Mouse (Mus musculus) CD4-positive helper T cell, adult 2 months (primary cell): ENCODE results near the gene Irf2.

Source experiments
- DNase-seq: peaks from one replicate; pipeline ENCODE4 v3.0.0-alpha.2; 2012; ENCODE audit warnings: low read depth, missing footprints, low spot score

Gene Irf2

DNA sequence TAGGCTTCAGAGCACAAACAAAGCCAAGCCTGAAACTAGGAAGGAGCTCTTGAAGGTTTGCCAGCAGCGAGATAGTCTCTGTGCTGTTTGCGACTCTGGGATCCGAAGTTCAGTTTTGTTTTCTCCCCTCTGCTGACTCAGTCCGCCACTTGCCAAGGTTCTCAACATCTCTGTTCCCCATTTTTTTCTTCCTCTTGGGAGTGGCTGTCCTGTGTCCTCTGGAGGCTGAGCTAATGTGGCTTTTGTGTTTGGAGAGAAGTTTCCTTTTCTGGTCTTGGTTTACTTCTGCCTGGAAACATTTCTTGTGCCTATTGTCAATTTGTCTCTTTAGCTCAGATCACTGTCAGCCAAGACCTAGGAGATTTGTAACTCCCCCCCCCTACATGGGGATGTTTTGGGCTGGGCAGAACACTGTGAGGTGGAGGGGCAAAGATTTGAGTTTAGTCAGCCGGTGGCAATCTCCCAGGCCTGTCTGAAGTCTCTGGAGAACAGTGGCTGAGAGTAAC is 103.2 kb downstream of the Irf2 start:
- DNase-seq: no peak

- DNase-seq: no peak
Measured at GRCm38 (mm10) chr8:46843855-46844254, 104.3 kb downstream of the Irf2 start.

DNA sequence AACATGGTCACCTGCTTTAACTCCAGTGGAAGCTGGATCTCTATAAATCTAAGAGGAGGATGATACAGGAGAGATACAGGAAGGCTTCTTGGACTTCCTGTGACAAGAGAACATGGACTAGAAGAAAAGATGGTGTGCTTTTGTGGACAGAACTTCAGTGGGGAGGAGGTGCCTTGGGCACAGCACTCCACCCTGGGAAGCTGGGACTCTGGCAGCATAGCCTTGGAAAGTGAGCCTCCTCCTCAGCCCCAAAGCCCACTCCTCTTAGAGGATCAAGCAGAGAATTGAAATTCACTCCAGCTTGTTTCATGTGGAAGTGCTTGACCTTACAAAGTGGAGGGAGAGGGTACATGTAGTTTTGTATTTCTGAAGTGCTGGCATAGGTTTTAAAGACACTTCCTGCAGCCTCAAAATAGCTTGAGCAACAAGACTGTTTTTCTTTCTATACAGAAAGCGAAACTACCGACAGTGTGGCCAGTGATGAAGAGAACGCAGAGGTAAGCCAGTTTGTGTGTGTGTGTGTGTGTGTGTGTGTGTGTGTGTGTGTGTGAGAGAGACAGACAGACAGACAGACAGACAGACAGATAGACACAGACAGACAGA is 104.9 kb downstream of the Irf2 start:
- DNase-seq: peak; percentile 86

GRCm38 (mm10) chr8:46844974-46845774 is 105.6 kb downstream of the Irf2 start:
- DNase-seq: peak; percentile 83

GRCm38 (mm10) chr8:46845891-46846290 is 106.4 kb downstream of the Irf2 start:
- no peak for DNase-seq

DNA sequence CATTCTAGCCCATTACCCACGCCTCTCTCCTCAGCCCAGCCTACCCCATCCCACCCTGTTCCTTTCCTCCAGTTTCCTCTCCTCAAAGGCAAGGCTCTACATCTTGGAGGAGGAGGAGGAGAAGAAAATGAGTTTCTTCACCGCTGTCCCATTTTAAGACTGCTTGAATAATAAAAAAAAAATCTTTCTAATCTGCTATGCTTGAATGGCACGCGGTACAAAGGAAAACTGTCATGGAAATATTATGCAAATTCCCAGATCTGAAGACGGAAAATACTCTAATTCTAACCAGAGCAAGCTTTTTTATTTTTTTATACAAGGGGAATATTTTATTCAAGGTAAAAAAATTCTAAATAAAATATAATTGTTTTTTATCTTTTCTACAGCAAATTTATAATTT is 107.4 kb downstream of the Irf2 start:
- no peak for DNase-seq

DNA sequence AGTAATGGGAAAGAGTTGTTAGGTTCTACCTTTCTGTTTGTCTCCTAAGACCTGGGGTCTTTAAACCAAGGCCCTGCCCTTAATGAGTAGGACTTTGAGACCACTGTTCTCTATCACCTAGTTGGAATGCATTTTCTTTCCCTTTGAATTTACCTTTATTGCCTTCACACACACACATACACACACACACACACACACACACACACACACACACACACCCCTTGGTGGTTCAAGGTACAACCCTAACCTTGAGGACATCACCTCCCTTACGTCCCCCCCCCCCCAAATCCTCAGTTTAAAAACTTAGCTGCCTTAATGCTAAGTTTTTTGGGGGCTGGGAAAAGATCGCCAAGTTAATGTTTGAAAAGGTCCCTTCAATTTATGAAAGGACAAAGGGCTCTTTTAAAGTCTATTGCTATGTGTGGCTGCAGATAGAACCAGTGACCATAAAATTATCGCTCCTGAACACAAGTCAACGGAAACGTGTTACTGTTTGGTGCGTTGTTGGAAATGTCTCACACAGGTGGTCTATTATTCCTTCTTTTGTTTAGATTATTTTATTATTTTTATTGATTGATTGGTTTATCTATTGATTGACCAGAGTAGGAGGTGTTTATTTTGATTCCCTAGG is 108.6 kb downstream of the Irf2 start:
- no peak for DNase-seq

GRCm38 (mm10) chr8:46848931-46849330 is 109.4 kb downstream of the Irf2 start:
- no peak for DNase-seq

DNA sequence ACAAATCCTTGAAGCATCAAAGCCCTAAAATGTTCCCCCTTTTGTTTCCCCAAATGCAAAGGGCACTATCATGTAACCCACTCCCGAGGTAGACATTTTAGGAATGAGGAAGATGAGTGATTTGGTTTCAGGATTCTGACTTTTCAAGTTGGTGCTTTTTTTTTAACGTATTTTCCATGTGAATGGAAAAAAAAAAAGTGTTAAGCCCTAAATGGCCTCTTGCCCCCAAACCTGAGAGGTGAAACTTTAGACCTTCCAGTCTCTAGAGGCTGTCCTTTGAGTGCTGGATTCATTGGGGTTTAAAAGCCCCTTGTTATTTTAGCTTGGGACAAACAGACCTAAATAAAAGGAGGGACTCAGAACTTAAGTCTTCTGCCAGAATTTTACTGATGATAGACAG is 109.9 kb downstream of the Irf2 start:
- no peak for DNase-seq

DNA sequence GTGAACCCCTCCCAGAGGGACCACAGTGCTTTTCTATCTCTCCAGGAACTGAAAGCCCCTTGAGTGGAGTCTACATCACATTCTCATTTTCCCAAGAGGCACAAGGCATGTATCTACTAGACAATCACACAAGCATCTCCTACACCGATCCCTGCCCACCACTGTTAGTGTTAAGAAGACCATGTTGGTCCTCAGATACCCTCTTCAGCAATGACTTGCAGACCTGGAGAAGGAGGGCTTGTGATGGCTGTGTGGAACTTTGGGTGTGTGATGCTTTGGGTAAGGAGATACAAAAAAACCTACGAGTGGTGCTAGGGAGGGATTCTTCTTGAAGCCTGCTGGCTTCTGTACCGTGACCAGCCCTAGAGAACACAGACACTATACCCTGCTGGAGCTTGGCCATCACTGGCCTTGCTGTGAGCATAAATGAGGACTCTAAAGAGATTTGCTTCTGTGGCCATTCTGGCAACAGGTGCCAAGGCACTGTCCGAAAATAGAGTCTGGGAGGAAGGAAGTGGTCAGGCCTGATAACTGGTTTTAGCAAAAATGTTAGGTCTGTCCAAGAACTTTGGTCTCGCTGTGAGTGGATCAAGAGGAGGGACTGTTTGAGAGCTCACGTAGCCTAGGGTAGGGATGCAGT is 110.8 kb downstream of the Irf2 start:
- DNase-seq: no peak

GRCm38 (mm10) chr8:46851560-46851959 is 112.0 kb downstream of the Irf2 start:
- no peak for DNase-seq

- DNase-seq: peak; percentile 38
Measured at GRCm38 (mm10) chr8:46852377-46852776, 112.8 kb downstream of the Irf2 start.

DNA sequence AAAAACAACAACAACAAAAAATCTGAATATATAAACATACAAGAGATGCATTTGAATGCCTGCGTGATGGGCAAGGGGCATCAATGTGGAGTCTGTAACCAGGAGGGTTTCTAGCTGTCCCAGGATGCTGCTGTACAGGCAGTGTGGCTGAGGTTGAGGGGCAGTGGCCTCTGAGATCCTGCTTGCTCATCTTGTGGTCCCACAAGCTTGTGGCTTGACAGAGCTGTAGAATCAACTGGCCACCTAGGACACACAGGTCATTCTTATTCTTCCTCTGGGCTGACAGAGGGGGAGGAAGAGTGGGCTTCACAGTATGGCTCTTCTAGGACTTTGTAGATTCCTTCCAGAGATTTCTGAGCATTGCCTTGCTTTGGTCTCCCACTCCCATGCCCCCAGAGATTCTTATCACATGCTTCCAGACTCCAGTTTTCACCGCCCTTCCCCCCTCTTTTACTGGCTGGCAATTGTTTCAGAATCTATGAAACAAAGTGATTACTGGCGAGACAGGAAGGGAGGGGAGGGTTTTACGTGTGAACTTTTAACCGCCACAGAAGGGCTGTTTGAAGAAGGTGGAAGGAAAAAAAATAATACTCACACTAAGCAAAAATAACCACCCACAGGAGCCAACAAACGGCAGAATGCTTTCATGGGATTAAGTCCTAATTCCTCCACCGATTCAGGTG is 119.8 kb downstream of the Irf2 start:
- DNase-seq: peak; percentile 78

- DNase-seq: no peak
Measured at GRCm38 (mm10) chr8:46859847-46860167, 120.3 kb downstream of the Irf2 start.

DNA sequence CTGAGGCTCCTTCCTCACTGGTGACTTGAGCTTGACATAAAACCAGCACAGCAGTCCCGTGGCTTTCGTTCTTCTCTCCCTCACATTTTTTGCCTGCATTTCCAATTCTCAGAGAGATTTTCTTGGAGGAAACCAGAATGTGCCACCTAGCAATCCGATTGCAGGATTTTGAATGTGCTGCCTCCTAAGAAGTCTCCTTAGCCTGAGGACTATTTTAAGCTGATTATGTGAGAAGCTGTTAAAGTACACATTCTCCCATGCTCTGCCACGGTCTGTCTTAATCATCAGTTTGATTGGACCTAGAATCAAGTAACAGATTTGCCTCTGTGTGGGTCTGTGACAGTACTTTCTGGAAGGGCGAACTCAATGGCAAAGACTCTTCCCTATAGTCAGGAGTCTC is 123.0 kb downstream of the Irf2 start:
- no peak for DNase-seq

- no peak for DNase-seq
Measured at GRCm38 (mm10) chr8:46865428-46865827, 125.9 kb downstream of the Irf2 start.

DNA sequence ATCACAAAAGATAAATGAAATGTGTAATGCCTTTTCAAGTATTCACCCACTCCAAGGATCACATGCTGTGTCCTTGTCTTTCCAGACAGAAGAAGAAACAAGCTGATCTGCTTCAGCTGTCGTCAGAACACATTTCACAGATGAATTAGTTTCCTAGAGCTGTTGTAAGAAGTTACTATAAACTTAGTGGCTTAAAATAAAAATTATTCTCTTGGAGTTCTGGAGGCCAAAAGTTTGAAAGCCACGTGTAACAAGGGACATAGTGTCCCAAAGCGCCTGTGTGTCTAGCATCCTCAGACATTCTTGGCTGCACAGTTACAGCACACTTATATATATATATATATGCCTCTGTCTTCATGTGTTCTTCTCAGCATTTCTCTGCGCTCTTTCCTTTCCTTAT is 127.9 kb downstream of the Irf2 start:
- DNase-seq: no peak

- DNase-seq: no peak
Measured at GRCm38 (mm10) chr8:46868346-46869065, 129.0 kb downstream of the Irf2 start.

DNA sequence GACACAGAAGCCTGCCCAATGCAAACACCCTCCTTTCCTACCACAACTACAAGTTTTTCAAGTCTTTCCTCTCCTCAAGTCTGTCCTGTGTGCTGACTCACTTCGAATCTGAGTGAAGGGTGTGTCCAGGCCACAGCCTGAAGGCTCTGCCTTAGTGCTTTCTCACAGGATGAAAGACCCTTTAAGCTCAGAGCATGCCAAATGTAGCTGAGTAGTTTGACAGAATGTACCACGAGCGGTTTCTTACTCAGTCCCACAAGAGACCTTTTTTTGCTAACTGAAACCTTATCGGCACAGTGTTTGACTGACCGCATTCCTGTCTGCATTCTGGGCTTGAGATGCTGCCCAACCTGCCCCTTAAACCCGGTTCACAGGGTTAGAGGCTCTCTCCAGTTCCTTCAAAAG is 130.0 kb downstream of the Irf2 start:
- DNase-seq: peak; percentile 45

GRCm38 (mm10) chr8:46871086-46871485 is 131.6 kb downstream of the Irf2 start:
- DNase-seq: no peak
